Mouse (Mus musculus) G1E-ER4 (cell line): ENCODE data around the gene Tdo2. TPM values are rescaled to one million over a fixed set of nuclear protein-coding genes. Genes with fewer than 3 reads are reported as not detected.

Experiments
- GATA1 ChIP-seq: IDR thresholded peaks from one replicate; pipeline ENCODE4 v1.8.0; 2012; ENCODE audit warnings: low read length, inconsistent platforms
- polyA plus RNA-seq: library from polyadenylated mRNA; stranded (reverse); fragments of >175 nt; gene quantifications from 2 replicates; pipeline ENCODE4 v1.2.3, GENCODE M21; 2012

The Tdo2 gene
- polyA plus RNA-seq, 1 experiment, result not detected

- no peak for TF ChIP-seq GATA1
These were observed 12.2 kb downstream of the Tdo2 start for GRCm38 (mm10) chr3:81963768-81964167.

GRCm38 (mm10) chr3:81961336-81961735 lies 14.7 kb downstream of the Tdo2 start:
- no peak for TF ChIP-seq GATA1

GRCm38 (mm10) chr3:81957484-81957883 lies 18.5 kb downstream of the Tdo2 start:
- TF ChIP-seq GATA1, result no peak

GRCm38 (mm10) chr3:81951785-81952184 lies 24.2 kb downstream of the Tdo2 start:
- no peak for TF ChIP-seq GATA1

- no peak for TF ChIP-seq GATA1
These were observed 27.0 kb downstream of the Tdo2 start for GRCm38 (mm10) chr3:81949048-81949447.

- TF ChIP-seq GATA1, result no peak
These were observed 31.1 kb downstream of the Tdo2 start for GRCm38 (mm10) chr3:81944851-81945393.

DNA sequence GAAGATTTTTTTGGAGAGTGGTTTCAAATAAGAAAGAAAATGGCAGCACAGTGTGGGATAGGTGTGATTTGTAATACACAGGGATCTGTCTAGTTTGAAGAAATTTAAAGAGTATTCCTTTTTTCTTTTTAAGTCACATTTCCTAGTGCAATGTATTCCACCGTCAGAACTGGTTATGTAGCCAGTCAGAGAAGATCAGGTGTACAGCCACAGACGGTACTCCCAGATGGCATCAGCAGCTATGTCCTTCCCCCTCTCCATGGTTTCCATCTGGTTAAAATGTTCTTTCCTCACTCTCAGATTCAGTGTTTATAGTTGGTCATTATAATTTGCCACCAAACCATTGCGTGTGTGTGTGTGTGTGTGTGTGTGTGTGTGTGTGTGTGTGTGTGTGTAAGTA lies 32.9 kb downstream of the Tdo2 start:
- no peak for TF ChIP-seq GATA1

- no peak for TF ChIP-seq GATA1
These were observed 33.7 kb downstream of the Tdo2 start for GRCm38 (mm10) chr3:81942341-81942740.

GRCm38 (mm10) chr3:81938924-81939323 lies 37.1 kb downstream of the Tdo2 start:
- TF ChIP-seq GATA1, result no peak

DNA sequence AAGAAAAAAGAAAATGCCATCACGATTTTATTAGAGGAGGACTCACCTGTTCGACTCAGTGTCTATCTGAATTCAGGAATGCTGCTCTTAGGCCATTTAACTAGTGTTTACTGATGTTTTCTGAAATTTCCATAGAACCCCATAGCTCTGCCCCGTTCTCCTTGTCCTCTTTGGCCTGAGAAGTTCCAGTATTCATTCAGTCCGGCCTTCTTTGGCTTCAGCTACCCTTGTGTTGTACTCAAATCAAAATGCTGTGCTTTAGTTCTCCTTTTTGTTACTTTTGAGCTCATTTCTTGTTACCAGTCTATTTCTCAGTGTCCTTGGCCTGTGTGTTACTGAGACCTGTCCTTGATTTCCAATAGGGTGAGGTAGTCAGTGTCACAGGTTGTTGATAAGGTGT lies 42.7 kb downstream of the Tdo2 start:
- TF ChIP-seq GATA1, result no peak

GRCm38 (mm10) chr3:81932141-81933101 lies 43.6 kb downstream of the Tdo2 start, which contains the start of gene Ctso:
Gene Ctso, plus strand, starts transcription at chr3:81932601.
- no peak for TF ChIP-seq GATA1

DNA sequence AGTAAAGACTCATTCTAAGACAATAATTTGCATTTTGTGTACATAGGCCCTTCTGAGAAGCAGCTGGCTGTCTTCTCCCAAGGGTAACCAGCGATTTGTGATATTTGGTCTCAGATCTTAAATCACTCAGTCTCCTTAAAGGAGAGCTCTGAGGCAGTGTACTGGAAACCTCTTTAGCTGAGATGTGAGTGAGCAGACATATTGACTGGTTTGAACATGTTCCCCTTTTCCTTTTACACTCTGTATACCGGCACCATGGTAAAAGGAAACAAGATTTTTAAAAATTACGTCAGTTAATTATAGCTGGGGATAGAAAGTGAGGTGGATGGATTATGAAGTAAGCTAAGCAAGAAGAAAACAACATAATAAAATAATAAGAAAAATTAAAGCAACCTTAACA lies 44.3 kb downstream of the Tdo2 start:
- no peak for TF ChIP-seq GATA1

GRCm38 (mm10) chr3:81929073-81929472 lies 46.9 kb downstream of the Tdo2 start:
- TF ChIP-seq GATA1, result no peak

DNA sequence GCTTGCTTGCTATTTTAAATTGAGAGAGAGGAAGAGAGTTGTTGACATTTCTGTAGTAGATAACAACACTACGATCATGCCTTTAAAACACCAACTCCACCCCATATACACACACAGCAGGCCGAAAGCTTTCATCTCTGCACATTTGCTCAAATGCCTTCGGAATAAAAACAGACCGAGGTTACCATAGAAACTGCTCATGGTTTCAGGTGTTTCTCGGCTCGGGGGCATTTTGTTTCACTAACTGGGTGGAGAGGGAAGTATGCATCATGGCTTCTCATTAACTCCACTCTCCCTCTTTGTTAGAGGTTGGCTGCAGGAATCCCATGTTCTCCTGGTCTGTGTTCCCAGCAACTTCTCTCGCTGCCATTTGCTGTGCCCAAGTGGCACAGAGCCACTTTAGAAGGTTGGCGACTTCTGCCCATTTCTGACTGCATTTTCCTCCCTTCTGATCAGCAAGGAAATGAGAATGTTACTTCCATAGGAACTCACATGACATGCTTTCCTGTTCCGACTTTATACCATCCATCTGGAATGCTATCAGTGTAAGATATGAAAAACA lies 49.2 kb downstream of the Tdo2 start:
- no peak for TF ChIP-seq GATA1

GRCm38 (mm10) chr3:81925856-81926255 lies 50.1 kb downstream of the Tdo2 start:
- peak; percentile 11 for TF ChIP-seq GATA1

GRCm38 (mm10) chr3:81924931-81925330 lies 51.1 kb downstream of the Tdo2 start:
- TF ChIP-seq GATA1, result no peak
